Mouse (Mus musculus) spleen, postnatal 4 days (tissue): ENCODE results near the gene Gtf2f1.
"Not testable (repeated sequence)": the region's sequence is repeated elsewhere in the genome, so short reads cannot be mapped to it uniquely, and the experiment has no call there.

Experiments used
- DNase-seq, 2 experiments: peaks; one replicate each; pipeline ENCODE4 v3.0.0; 2022; ENCODE audit warnings: low spot score in 2 of 2

The Gtf2f1 gene

GRCm38 (mm10) chr17:57011236-57012141, at the start of gene Gtf2f1, which contains the start of gene Gm17949:
Gene Gtf2f1 (minus strand): TSS chr17:57011288.
Gene Gm17949 (plus strand): TSS chr17:57011469.
- peak; percentile 93 to 96 for DNase-seq

GRCm38 (mm10) chr17:57060231-57060801, 49.2 kb upstream of the Gtf2f1 start:
- DNase-seq = peak; percentile 92 to 95

GRCm38 (mm10) chr17:57059486-57059977, 48.4 kb upstream of the Gtf2f1 start, which contains the start of gene Slc25a23:
Gene Slc25a23 (minus strand): TSS chr17:57059863.
- DNase-seq = peak; percentile 49 to 78

- DNase-seq = no peak
Observed at GRCm38 (mm10) chr17:57058891-57059485, 47.9 kb upstream of the Gtf2f1 start, which contains the start of gene Crb3. Gene Crb3 (plus strand): TSS chr17:57059105.

- no peak for DNase-seq
Observed at GRCm38 (mm10) chr17:57056246-57056645, 45.2 kb upstream of the Gtf2f1 start.

- not testable (repeated sequence) for DNase-seq
Observed at GRCm38 (mm10) chr17:57051679-57052078, 40.6 kb upstream of the Gtf2f1 start.

GRCm38 (mm10) chr17:57048816-57049215, 37.7 kb upstream of the Gtf2f1 start:
- DNase-seq = no peak

GRCm38 (mm10) chr17:57047406-57047805, 36.3 kb upstream of the Gtf2f1 start:
- no peak for DNase-seq

- DNase-seq = no peak
Observed at GRCm38 (mm10) chr17:57041554-57041953, 30.5 kb upstream of the Gtf2f1 start, which contains the start of gene Slc25a41. Gene Slc25a41 (minus strand): TSS chr17:57041654.

- no peak for DNase-seq
Observed at GRCm38 (mm10) chr17:57038978-57039377, 27.9 kb upstream of the Gtf2f1 start.

- no peak for DNase-seq
Observed at GRCm38 (mm10) chr17:57032854-57033253, 21.8 kb upstream of the Gtf2f1 start.

- DNase-seq = peak; percentile 97 to 99
Observed at GRCm38 (mm10) chr17:57031661-57032420, 20.8 kb upstream of the Gtf2f1 start.

- DNase-seq = peak; percentile 43 to 82
Observed at GRCm38 (mm10) chr17:57030931-57031660, 20.0 kb upstream of the Gtf2f1 start, which contains the start of gene Khsrp. Gene Khsrp (minus strand): TSS chr17:57031522.

GRCm38 (mm10) chr17:57029691-57030090, 18.6 kb upstream of the Gtf2f1 start:
- DNase-seq = peak in 1 of 2 experiments; percentile 47

- no peak for DNase-seq
Observed at GRCm38 (mm10) chr17:57027471-57027870, 16.4 kb upstream of the Gtf2f1 start.

GRCm38 (mm10) chr17:57020960-57021359, 9.9 kb upstream of the Gtf2f1 start:
- no peak for DNase-seq

GRCm38 (mm10) chr17:57019693-57020092, 8.6 kb upstream of the Gtf2f1 start:
- peak in 1 of 2 experiments; percentile 42 for DNase-seq

GRCm38 (mm10) chr17:57012245-57012795, 1.2 kb upstream of the Gtf2f1 start:
- no peak for DNase-seq

GRCm38 (mm10) chr17:57010911-57011235, 215 bp downstream of the Gtf2f1 start:
- DNase-seq = no peak
